Mouse (Mus musculus): ENCODE measurements at regions not wholly inside any gene's neighbourhood (a gene's known extent, or its start where the extent isn't known, plus 50 kb on each side); places are given as distances from the start of the nearest gene placed in this dataset.
"Not testable (repeated sequence)": the region's sequence is repeated elsewhere in the genome, so short reads cannot be mapped to it uniquely, and the experiment has no call there.

- intact Hi-C loops (cut with DNase I) = no loop called here
Measured at GRCm38 (mm10) chr2:17900202-17900601, 96.6 kb downstream of the H2al2a start.

- intact Hi-C loops (cut with DNase I) = no loop called here
Measured at GRCm38 (mm10) chr2:17898780-17899179, 98.0 kb downstream of the H2al2a start.

- intact Hi-C loops (cut with DNase I) = no loop called here
Measured at GRCm38 (mm10) chr2:17896036-17896435, 100.7 kb downstream of the H2al2a start.

GRCm38 (mm10) chr2:17892661-17893060 is 104.1 kb downstream of the H2al2a start:
- intact Hi-C loops (cut with DNase I) = not testable (repeated sequence)

GRCm38 (mm10) chr2:17887699-17888098 is 109.1 kb downstream of the H2al2a start:
- intact Hi-C loops (cut with DNase I) = no loop called here

GRCm38 (mm10) chr2:17882389-17882788 is 114.4 kb downstream of the H2al2a start:
- intact Hi-C loops (cut with DNase I) = no loop called here

- intact Hi-C loops (cut with DNase I) = no loop called here
Measured at GRCm38 (mm10) chr2:17880800-17881717, 115.7 kb downstream of the H2al2a start.

GRCm38 (mm10) chr2:17877901-17878300 is 118.9 kb downstream of the H2al2a start:
- intact Hi-C loops (cut with DNase I) = no loop called here

- intact Hi-C loops (cut with DNase I) = no loop called here
Measured at GRCm38 (mm10) chr2:17876942-17877341, 119.8 kb downstream of the H2al2a start.

GRCm38 (mm10) chr2:17876155-17876554 is 120.6 kb downstream of the H2al2a start:
- intact Hi-C loops (cut with DNase I) = no loop called here

GRCm38 (mm10) chr2:17870562-17870961 is 126.2 kb downstream of the H2al2a start:
- intact Hi-C loops (cut with DNase I) = no loop called here

GRCm38 (mm10) chr2:17868145-17868544 is 128.6 kb downstream of the H2al2a start:
- intact Hi-C loops (cut with DNase I) = no loop called here

- intact Hi-C loops (cut with DNase I) = no loop called here
Measured at GRCm38 (mm10) chr2:17867341-17867740, 129.4 kb downstream of the H2al2a start.

GRCm38 (mm10) chr2:17861765-17862495 is 130.7 kb upstream of the Nebl start:
- intact Hi-C loops (cut with DNase I) = no loop called here

GRCm38 (mm10) chr2:17860922-17861559 is 129.8 kb upstream of the Nebl start:
- intact Hi-C loops (cut with DNase I) = no loop called here

GRCm38 (mm10) chr2:17859234-17859633 is 128.0 kb upstream of the Nebl start:
- intact Hi-C loops (cut with DNase I) = no loop called here

GRCm38 (mm10) chr2:17858326-17858725 is 127.1 kb upstream of the Nebl start:
- intact Hi-C loops (cut with DNase I) = no loop called here

GRCm38 (mm10) chr2:17855566-17856264 is 124.5 kb upstream of the Nebl start:
- intact Hi-C loops (cut with DNase I) = no loop called here

GRCm38 (mm10) chr2:17854088-17854487 is 122.8 kb upstream of the Nebl start:
- intact Hi-C loops (cut with DNase I) = no loop called here

- intact Hi-C loops (cut with DNase I) = no loop called here
Measured at GRCm38 (mm10) chr2:17853500-17854011, 122.3 kb upstream of the Nebl start.
